In the genomic region with DNA sequence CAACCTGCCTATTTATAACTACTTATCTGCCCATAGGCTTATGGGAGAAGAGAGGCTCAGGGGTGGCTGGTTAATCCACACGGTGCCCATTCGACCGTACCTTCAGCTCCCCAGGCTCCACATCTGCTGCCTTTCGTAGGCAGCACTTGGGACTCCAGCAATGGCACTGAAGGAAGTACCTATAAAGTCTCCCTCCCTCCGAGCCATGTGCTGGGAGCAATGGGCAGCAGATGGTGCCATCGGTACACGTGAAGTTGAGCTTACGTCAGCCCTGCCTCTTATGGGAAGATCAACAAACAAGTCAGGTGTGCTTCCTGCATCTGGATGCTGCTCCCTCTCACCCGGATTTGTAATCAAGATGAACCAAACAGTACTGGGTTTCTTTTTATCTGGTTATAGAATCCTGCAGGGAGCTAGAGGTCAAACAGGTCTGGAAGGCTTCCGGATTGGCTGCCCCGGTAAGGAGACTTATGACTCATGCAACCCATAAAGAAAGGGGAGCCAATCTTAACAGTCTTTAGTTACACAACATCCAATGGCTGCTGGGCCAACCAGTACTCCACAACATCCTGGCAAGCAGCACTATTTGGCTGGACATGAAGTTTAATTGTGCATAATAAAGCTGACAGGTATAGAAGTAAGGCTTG, we compare ENCODE assay signal across 11 mouse cellular contexts. TPM values are rescaled to one million over a fixed set of nuclear protein-coding genes. Genes with fewer than 3 reads are reported as not detected.
A peak's percentile ranks its signal among the peaks of the same experiment; 100 is the strongest.
DNase-seq lines count a peak whose midpoint lies in the region; ATAC-seq lines count a peak whose summit lies in the region.
"Had no signal": no experiment of that assay in that cellular context is flagged by ENCODE, and none has a peak within 500 bp of the region (broad histone marks: within the 10 kb centered on the region; RNA-seq: fewer than 3 reads in every experiment).

No protein-coding gene starts in this region.

- peaks cover 10% of the 10 kb centered on the region for H3K36me3 ChIP-seq in heart, embryonic 15.5 days

- intact Hi-C loops in heart, postnatal 36 days (cut with DNase I) = loop anchor here (5.0 kb wide), 3 partner anchors 48 to 173 kb away; no protein-coding TSS in a partner anchor

- H3K27ac ChIP-seq in heart, embryonic 15.5 days = peak overlapping the region; percentile 54
- H3K27ac ChIP-seq: limb, embryonic 13.5 days; midbrain, embryonic 15.5 days had no signal

- H3K9me3 ChIP-seq in heart, embryonic 15.5 days (replicated peaks) = no peaks in the 10 kb centered on the region
- H3K9me3 ChIP-seq: limb, embryonic 13.5 days; midbrain, embryonic 15.5 days had no signal

- no peaks in the 10 kb centered on the region for H3K27me3 ChIP-seq in heart, embryonic 15.5 days
- H3K27me3 ChIP-seq: limb, embryonic 13.5 days; midbrain, embryonic 15.5 days had no signal

- peaks cover 13% of the 10 kb centered on the region for H3K4me1 ChIP-seq in heart, embryonic 15.5 days (replicated peaks)
- H3K4me1 ChIP-seq: midbrain, embryonic 15.5 days had no signal

- WGBS in heart, embryonic 15.5 days = 63% methylated on average over 11 of the region's 11 CpGs

- H3K9ac ChIP-seq in heart, embryonic 15.5 days = no peak overlapping the region
- H3K9ac ChIP-seq: limb, embryonic 13.5 days; midbrain, embryonic 15.5 days had no signal

- no peak overlapping the region for H3K4me3 ChIP-seq in heart, embryonic 15.5 days
- H3K4me3 ChIP-seq: limb, embryonic 13.5 days; midbrain, embryonic 15.5 days had no signal

- H3K4me2 ChIP-seq in heart, embryonic 15.5 days = no peak overlapping the region
- H3K4me2 ChIP-seq: limb, embryonic 13.5 days; midbrain, embryonic 15.5 days had no signal

- no peak for ATAC-seq in heart, embryonic 15.5 days (replicated peaks; ENCODE audit: insufficient number of reproducible peaks, insufficient read depth, low FRiP score, low read depth)
- no peak for ATAC-seq in megakaryocyte-erythroid progenitor cell, adult 5-6 weeks (replicated peaks; ENCODE audit: low FRiP score, low TSS enrichment, poor library complexity, severe bottlenecking)
- ATAC-seq: inflammation-experienced regulatory T-cells, adult 6 months; midbrain, embryonic 15.5 days had no signal

- no peak for DNase-seq in heart, postnatal 36 days
- peak; percentile 26 for DNase-seq in right cerebral cortex, adult 18-20 months
- DNase-seq in right cerebral cortex, postnatal 10 days (ENCODE audit: low spot score in 2 of 2) = no peak
- peak; percentile 95 for DNase-seq in fat pad, adult 2 months (ENCODE audit: extremely low read depth, low read depth, low spot score)
- DNase-seq in urinary bladder, postnatal 14 days (ENCODE audit: low spot score) = peak; percentile 64
- DNase-seq in layer of hippocampus, postnatal 14 days (ENCODE audit: low spot score in 2 of 2) = no peak

RNA-seq across cellular contexts. Expression of a gene that starts 34.2 kb away (rescaled TPM):
- 9.2 and 13.9 TPM in 2 replicates for polyA plus RNA-seq in heart, embryonic 15.5 days (2015; fragmentation: Nextera tagmentation; extraction: Ambion mirVana)
- 1 to 10 TPM; 8.5 to 9.5 TPM for total RNA-seq in heart, postnatal 36 days (2021)
- total RNA-seq in layer of hippocampus, postnatal 14 days (2021) = 10 to 100 TPM; 33.3 to 35.6 TPM
- total RNA-seq in megakaryocyte-erythroid progenitor cell, adult 5-6 weeks (2014; fragmentation: Nextera tagmentation) = 4.3 and 10.8 TPM in 2 replicates
- total RNA-seq in megakaryocyte-erythroid progenitor cell, adult 5-6 weeks (2017) = 2.3 and 4.8 TPM in 2 replicates

Comparison
In these comparisons a context has a peak if more than half of its experiments do, and no peak if none do; other contexts are left out.
1. DNase-seq: peak in right cerebral cortex, adult 18-20 months (single experiment), fat pad, adult 2 months (single experiment) and urinary bladder, postnatal 14 days (single experiment); none in heart, postnatal 36 days (0 of 2), right cerebral cortex, postnatal 10 days (0 of 2) and layer of hippocampus, postnatal 14 days (0 of 2).